Mouse (Mus musculus) liver, postnatal 0 days (tissue): ENCODE measurements around the gene Nkiras2. TPM values are rescaled to one million over a fixed set of nuclear protein-coding genes. Genes with fewer than 3 reads are reported as not detected.
"Not testable (repeated sequence)": the region's sequence is repeated elsewhere in the genome, so short reads cannot be mapped to it uniquely, and the experiment has no call there.

Source experiments
- ATAC-seq: fragments of 200-750 bp; cut with Nextera tagmentation; 2 replicates; pipeline ENCODE4 v1.8.0; 2017; ENCODE audit warnings: mild to moderate bottlenecking, moderate library complexity
- DNase-seq: peaks from one replicate; pipeline ENCODE4 v3.0.0-alpha.2; 2016
- H3K27ac ChIP-seq: fragments of 300-500 bp; sonication (generic); 2 replicates; pipeline ENCODE4 v1.5.1; 2014; ENCODE audit warnings: antibody characterized with exemption, moderate library complexity, mild to moderate bottlenecking, low read depth
- H3K27me3 ChIP-seq: fragments of 300-500 bp; sonication (generic); 2 replicates; pipeline ENCODE4 v1.6.1; 2014; ENCODE audit warnings: low read length, control low read depth, mixed read lengths; ENCODE audit not compliant: insufficient read depth
- H3K36me3 ChIP-seq: fragments of 300-500 bp; sonication (generic); replicated peaks from 2 replicates; pipeline ENCODE4 v1.6.1; 2014; ENCODE audit warnings: mild to moderate bottlenecking, control low read depth, low read length, moderate library complexity, mixed read lengths; ENCODE audit not compliant: insufficient read depth
- H3K4me1 ChIP-seq: fragments of 300-500 bp; sonication (generic); 2 replicates; pipeline ENCODE4 v1.6.1; 2014; ENCODE audit warnings: antibody characterized with exemption, mild to moderate bottlenecking, control low read depth; ENCODE audit not compliant: insufficient read depth
- H3K4me2 ChIP-seq: fragments of 300-500 bp; sonication (generic); 2 replicates; pipeline ENCODE4 v1.6.1; 2014; ENCODE audit warnings: low read depth, mild to moderate bottlenecking, low read length, moderate library complexity, mixed read lengths
- H3K4me3 ChIP-seq: fragments of 300-500 bp; sonication (generic); 2 replicates; pipeline ENCODE4 v1.5.1; 2014; ENCODE audit warnings: low read depth, low read length
- H3K9ac ChIP-seq: fragments of 300-500 bp; sonication (generic); replicated peaks from 2 replicates; pipeline ENCODE4 v1.6.1; 2014; ENCODE audit warnings: mild to moderate bottlenecking, moderate library complexity
- H3K9me3 ChIP-seq: fragments of 300-500 bp; sonication (generic); 2 replicates; pipeline ENCODE4 v1.6.1; 2016; ENCODE audit warnings: mild to moderate bottlenecking, control low read depth, low read length, mixed read lengths
- CTCF ChIP-seq: sonication (generic); IDR thresholded peaks from 2 replicates; pipeline ENCODE4 v1.5.1; 2016; ENCODE audit warnings: antibody characterized with exemption, low read depth
- EP300 ChIP-seq: IDR thresholded peaks from 2 replicates; pipeline ENCODE4 v1.6.1; 2016; ENCODE audit warnings: antibody characterized with exemption, low read depth, mild to moderate bottlenecking
- WGBS: fragments of 180-500 bp; shearing (Covaris S2); extraction: QIAGEN DNeasy Blood & Tissue Kit; methylation state at CpG from one replicate; pipeline ENCODE4 v1.1.7; 2014; ENCODE audit not compliant: insufficient replicate concordance; 5-methylcytosine and 5-hydroxymethylcytosine counted together
- polyA plus RNA-seq: library from polyadenylated mRNA; unstranded; fragments of >200 nt; fragmentation: Nextera tagmentation; extraction: Ambion mirVana; gene quantifications from 2 replicates; pipeline ENCODE4 v1.2.1, GENCODE M21; 2015

The Nkiras2 gene
- polyA plus RNA-seq, 1 experiment from 2014 or later: 19.2 TPM

DNA sequence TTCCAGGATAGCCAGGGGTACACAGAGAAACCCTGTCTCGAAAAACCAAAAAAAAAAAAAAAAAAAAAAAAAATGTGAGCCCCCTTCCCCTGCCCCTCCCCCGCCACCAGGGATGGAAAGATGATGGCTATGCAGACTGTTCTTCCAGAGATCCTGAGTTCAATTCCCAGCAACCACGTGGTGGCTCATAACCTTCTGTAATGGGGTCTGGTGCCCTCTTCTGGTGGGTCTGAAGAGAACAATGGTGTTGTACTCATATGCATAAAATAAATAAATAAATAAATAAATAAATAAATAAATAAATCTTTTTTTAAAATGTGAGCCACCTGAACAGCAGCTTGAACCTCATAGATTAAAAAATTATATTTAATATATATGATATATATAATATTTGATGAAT is 36.5 kb downstream of the Nkiras2 start:
- H3K27me3 ChIP-seq, H3K4me2 ChIP-seq, DNase-seq, H3K4me3 ChIP-seq, H3K9me3 ChIP-seq, H3K9ac ChIP-seq, ATAC-seq, H3K36me3 ChIP-seq, H3K27ac ChIP-seq, H3K4me1 ChIP-seq: not testable (repeated sequence)
- TF ChIP-seq CTCF: peak; percentile 41; the same call in 1 of the 2 replicates
- WGBS: 47% methylated on average over 2 of the region's 3 CpGs

DNA sequence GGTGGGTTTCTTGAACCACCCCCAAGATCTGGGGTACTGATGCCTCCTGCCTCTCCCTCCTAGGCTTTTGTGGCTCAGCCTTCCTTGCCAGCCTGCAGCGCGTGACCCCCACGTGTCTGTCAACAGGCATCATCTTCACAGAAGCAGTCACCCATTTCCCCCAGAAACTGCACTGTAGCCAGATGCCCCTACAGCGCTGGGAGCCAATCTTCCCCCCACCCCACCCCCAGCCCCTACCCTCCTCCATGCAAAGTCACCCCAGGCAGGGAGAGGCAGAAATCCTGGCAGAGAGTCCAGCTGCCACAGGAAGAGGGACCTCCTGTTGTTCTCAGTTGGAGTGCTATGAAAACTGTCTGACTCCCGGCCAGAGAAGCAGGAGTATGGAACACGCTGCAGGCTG is 37.4 kb downstream of the Nkiras2 start:
- Histone ChIP-seq H3K4me2 (no peak overlapping the region), H3K9me3 (no peaks in the 10 kb centered on the region), H3K4me1 (no peaks in the 10 kb centered on the region), H3K4me3 (no peak overlapping the region), H3K9ac (no peak overlapping the region), H3K27ac (no peak overlapping the region), H3K27me3 (peaks cover 3% of the 10 kb centered on the region; the same call in 1 of the 2 replicates), H3K36me3 (no peaks in the 10 kb centered on the region)
- WGBS: 17% methylated on average over 6 of the region's 6 CpGs
- ATAC-seq: no peak
- TF ChIP-seq CTCF (no peak), EP300 (no peak)
- DNase-seq: no peak

DNA sequence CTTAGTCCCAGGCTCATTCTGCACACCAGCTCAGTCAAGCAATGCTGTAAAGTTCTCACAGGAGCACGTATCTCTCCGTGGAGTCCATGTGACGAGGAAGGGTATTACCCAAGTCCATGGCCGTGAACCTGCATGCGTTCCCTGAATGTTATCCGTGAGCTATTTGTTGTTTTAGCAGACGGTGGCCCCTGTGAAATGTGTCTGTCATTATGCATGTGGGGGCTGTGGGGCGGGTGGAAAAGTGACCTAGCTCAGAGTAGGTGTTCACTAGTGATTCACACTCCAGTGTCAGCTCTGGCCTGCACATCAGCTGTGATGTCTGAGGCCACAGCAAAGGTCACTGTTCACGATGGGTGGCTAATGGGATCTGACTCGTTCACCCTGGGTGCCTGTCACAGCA is 40.8 kb downstream of the Nkiras2 start:
- H3K4me1 ChIP-seq: no peaks in the 10 kb centered on the region
- H3K9me3 ChIP-seq: no peaks in the 10 kb centered on the region
- DNase-seq: no peak
- no peak for ATAC-seq
- no peak overlapping the region for H3K9ac ChIP-seq
- H3K27ac ChIP-seq: no peak overlapping the region
- 74% methylated on average over 10 of the region's 10 CpGs for WGBS
- no peaks in the 10 kb centered on the region for H3K36me3 ChIP-seq
- no peak for TF ChIP-seq EP300
- H3K4me2 ChIP-seq: no peak overlapping the region
- no peaks in the 10 kb centered on the region for H3K27me3 ChIP-seq
- H3K4me3 ChIP-seq: no peak overlapping the region

DNA sequence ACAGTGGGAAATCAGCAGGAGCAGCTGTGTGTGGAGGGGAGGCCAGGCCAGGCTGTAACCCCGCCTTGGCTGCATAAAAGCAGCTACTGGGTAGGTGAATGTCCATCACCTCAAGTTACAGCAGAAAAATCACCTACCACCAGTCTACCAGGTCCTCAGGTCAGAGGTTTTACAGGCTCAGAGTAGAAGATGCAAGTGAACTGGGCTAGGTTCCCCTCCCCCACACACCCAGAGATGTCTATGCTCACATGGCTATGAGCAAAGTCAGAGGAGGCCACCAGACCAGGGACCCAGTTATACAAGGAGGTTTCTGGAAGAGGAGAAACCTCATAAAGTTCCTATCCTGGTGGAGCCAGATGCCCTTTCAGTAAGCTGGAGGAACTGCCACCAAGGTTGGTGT is 52.0 kb downstream of the Nkiras2 start:
- 90% methylated on average over 1 of the region's 1 CpGs for WGBS
- ATAC-seq: no peak
- peaks cover 8% of the 10 kb centered on the region; the same call in 1 of the 2 replicates for H3K27me3 ChIP-seq

DNA sequence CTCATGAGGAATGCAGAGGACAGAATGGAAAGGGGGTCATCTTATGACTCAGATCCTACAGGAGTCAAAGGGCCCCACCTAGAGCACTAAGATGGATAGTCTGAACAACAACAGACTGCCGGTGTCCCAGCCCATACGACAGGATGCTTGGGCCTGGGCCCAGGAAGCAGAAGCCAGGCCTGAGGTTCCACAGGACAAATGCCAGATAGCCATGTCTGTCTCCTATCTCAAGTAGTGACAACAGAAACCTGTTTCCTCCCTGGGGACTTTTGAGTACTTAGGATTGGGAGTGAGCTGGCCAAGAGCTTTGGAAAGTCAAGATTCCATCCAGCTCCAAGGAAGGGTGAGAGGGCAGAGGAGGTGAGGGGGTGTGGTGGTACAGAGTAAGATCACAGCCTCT is 52.9 kb downstream of the Nkiras2 start:
- TF ChIP-seq CTCF: no peak
- TF ChIP-seq EP300: no peak
- Histone ChIP-seq H3K9ac (no peak overlapping the region), H3K4me2 (no peak overlapping the region), H3K36me3 (no peaks in the 10 kb centered on the region), H3K4me1 (no peaks in the 10 kb centered on the region), H3K27me3 (peaks cover 8% of the 10 kb centered on the region; the same call in 1 of the 2 replicates), H3K9me3 (no peaks in the 10 kb centered on the region), H3K27ac (no peak overlapping the region), H3K4me3 (no peak overlapping the region)
- WGBS: 48% methylated on average over 2 of the region's 2 CpGs
- DNase-seq (no peak), ATAC-seq (no peak)

More for the DNA sequence above, 52.0 kb downstream of the Nkiras2 start:
- Histone ChIP-seq H3K36me3 (no peaks in the 10 kb centered on the region), H3K9ac (no peak overlapping the region), H3K27ac (no peak overlapping the region), H3K9me3 (no peaks in the 10 kb centered on the region), H3K4me2 (no peak overlapping the region), H3K4me3 (no peak overlapping the region), H3K4me1 (no peaks in the 10 kb centered on the region)
- TF ChIP-seq EP300: no peak
- DNase-seq: no peak

DNA sequence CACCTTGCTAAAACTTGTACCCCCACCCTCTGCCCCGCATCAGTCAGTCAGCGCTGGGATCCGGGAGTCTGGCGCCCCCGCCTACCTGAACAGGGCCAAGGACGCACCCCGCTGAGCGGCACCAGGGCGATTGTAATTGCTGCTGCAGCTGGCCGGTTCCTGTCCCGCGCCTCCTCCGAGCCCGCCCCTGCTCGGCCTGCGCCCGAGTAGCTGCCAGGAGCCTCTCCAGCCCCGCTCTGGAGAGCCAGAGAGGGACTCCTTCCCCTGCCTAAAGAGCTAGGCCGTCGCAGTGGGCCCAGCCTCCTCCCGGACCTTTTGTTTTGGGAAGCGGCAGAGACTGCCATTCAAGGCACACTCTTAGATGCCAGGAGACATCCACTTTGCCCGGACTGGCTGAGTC is 54.1 kb downstream of the Nkiras2 start:
- Histone ChIP-seq H3K27ac (no peak overlapping the region), H3K9me3 (no peaks in the 10 kb centered on the region), H3K27me3 (peaks cover 8% of the 10 kb centered on the region; the same call in 1 of the 2 replicates), H3K4me3 (no peak overlapping the region), H3K36me3 (no peaks in the 10 kb centered on the region), H3K4me1 (no peaks in the 10 kb centered on the region), H3K9ac (no peak overlapping the region), H3K4me2 (no peak overlapping the region)
- TF ChIP-seq EP300 (no peak), CTCF (no peak)
- WGBS: 11% methylated on average over 23 of the region's 23 CpGs
- no peak for ATAC-seq
- peak; percentile 20 for DNase-seq

Other genes starting within 250 kb of the Nkiras2 start
- 17.5 and 18.9 TPM in 2 replicates for gene Jup, start 221.5 kb upstream of the Nkiras2 start, polyA plus RNA-seq
- 3.4 and 4.6 TPM in 2 replicates for gene P3h4, start 204.4 kb upstream of the Nkiras2 start, polyA plus RNA-seq
- 7.4 and 9.0 TPM in 2 replicates for gene Fkbp10, start 203.5 kb upstream of the Nkiras2 start, polyA plus RNA-seq
- 11.1 and 11.9 TPM in 2 replicates for gene Nt5c3b, start 177.4 kb upstream of the Nkiras2 start, polyA plus RNA-seq
- gene Klhl10, start 177.3 kb upstream of the Nkiras2 start, polyA plus RNA-seq: 0.07 TPM in 2 replicates
- gene Klhl11, start 146.5 kb upstream of the Nkiras2 start, polyA plus RNA-seq: 0.88 and 1.3 TPM in 2 replicates
- gene Acly, start 91.2 kb upstream of the Nkiras2 start, polyA plus RNA-seq: 24.4 and 29.8 TPM in 2 replicates
- 0.11 and 0.22 TPM in 2 replicates for gene Ttc25, start 73.6 kb upstream of the Nkiras2 start, polyA plus RNA-seq
- gene Cnp, start 44.3 kb upstream of the Nkiras2 start, polyA plus RNA-seq: 20.2 and 21.9 TPM in 2 replicates
- gene Dnajc7, start 924 bp downstream of the Nkiras2 start, polyA plus RNA-seq: 45.1 and 49.1 TPM in 2 replicates
- gene Zfp385c, start 73.2 kb downstream of the Nkiras2 start, polyA plus RNA-seq: not detected in 2 replicates
- 3.9 and 4.5 TPM in 2 replicates for gene Dhx58, start 85.0 kb downstream of the Nkiras2 start, polyA plus RNA-seq
- gene Kat2a, start 93.2 kb downstream of the Nkiras2 start, polyA plus RNA-seq: 8.5 and 9.2 TPM in 2 replicates
- gene Hspb9, start 94.6 kb downstream of the Nkiras2 start, polyA plus RNA-seq: 0.35 and 0.40 TPM in 2 replicates
- 16.6 and 17.0 TPM in 2 replicates for gene Rab5c, start 119.0 kb downstream of the Nkiras2 start, polyA plus RNA-seq
- gene Kcnh4, start 140.7 kb downstream of the Nkiras2 start, polyA plus RNA-seq: not detected in 2 replicates
- not detected in 2 replicates for gene Hcrt, start 143.7 kb downstream of the Nkiras2 start, polyA plus RNA-seq
- 1.6 and 1.9 TPM in 2 replicates for gene Ghdc, start 151.7 kb downstream of the Nkiras2 start, polyA plus RNA-seq
- 15.4 and 16.4 TPM in 2 replicates for gene Stat5b, start 231.5 kb downstream of the Nkiras2 start, polyA plus RNA-seq
- gene Stat5a, start 240.1 kb downstream of the Nkiras2 start, polyA plus RNA-seq: 4.7 and 6.0 TPM in 2 replicates